Mouse (Mus musculus): ENCODE measurements around the gene Gata1. TPM values are rescaled to one million over a fixed set of nuclear protein-coding genes. Genes with fewer than 3 reads are reported as not detected.
A peak's percentile ranks its signal among the peaks of the same experiment; 100 is the strongest.
"Not testable (repeated sequence)": the region's sequence is repeated elsewhere in the genome, so short reads cannot be mapped to it uniquely, and the experiment has no call there.

Gene Gata1
- polyA plus RNA-seq, 1 experiment from 2014 or later: not detected

GRCm38 (mm10) chrX:7945618-7946017, 32.3 kb downstream of the Gata1 start:
- 78% methylated on average over 8 of the region's 8 CpGs for WGBS
- H3K36me3 ChIP-seq (replicated peaks; ENCODE audit: control insufficient read depth, insufficient read depth): peaks cover 6% of the 10 kb centered on the region
- H3K27me3 ChIP-seq (ENCODE audit: control insufficient read depth, insufficient read depth, low read length): no peaks in the 10 kb centered on the region
- H3K4me1 ChIP-seq (replicated peaks; ENCODE audit: control insufficient read depth, insufficient read depth, low read length): no peaks in the 10 kb centered on the region; the same call in 1 of the 2 replicates
- no peak for DNase-seq (ENCODE audit: low spot score)
- no peak overlapping the region for H3K9ac ChIP-seq
- ATAC-seq (ENCODE audit: low FRiP score): no peak
- no peak overlapping the region for H3K27ac ChIP-seq
- H3K4me3 ChIP-seq (replicated peaks; ENCODE audit: low read length): no peak overlapping the region
- no peaks in the 10 kb centered on the region for H3K9me3 ChIP-seq (ENCODE audit: control insufficient read depth, low read length)
- H3K4me2 ChIP-seq (replicated peaks): no peak overlapping the region

- Histone ChIP-seq H3K27me3 (ENCODE audit: control insufficient read depth, insufficient read depth, low read length) (no peaks in the 10 kb centered on the region), H3K4me1 (replicated peaks; ENCODE audit: control insufficient read depth, insufficient read depth, low read length) (no peaks in the 10 kb centered on the region), H3K27ac (no peak overlapping the region), H3K36me3 (replicated peaks; ENCODE audit: control insufficient read depth, insufficient read depth) (peaks cover 31% of the 10 kb centered on the region), H3K4me3 (replicated peaks; ENCODE audit: low read length) (no peak overlapping the region), H3K9ac (no peak overlapping the region), H3K9me3 (ENCODE audit: control insufficient read depth, low read length) (no peaks in the 10 kb centered on the region), H3K4me2 (replicated peaks) (no peak overlapping the region)
- no peak for DNase-seq (ENCODE audit: low spot score)
- 93% methylated on average over 6 of the region's 6 CpGs for WGBS
- ATAC-seq (ENCODE audit: low FRiP score): no peak
Measured at GRCm38 (mm10) chrX:7937667-7938066, 40.2 kb downstream of the Gata1 start.

- Histone ChIP-seq H3K27me3 (ENCODE audit: control insufficient read depth, insufficient read depth, low read length) (no peaks in the 10 kb centered on the region), H3K4me2 (replicated peaks) (no peak overlapping the region), H3K9ac (no peak overlapping the region), H3K9me3 (ENCODE audit: control insufficient read depth, low read length) (no peaks in the 10 kb centered on the region), H3K4me1 (replicated peaks; ENCODE audit: control insufficient read depth, insufficient read depth, low read length) (no peaks in the 10 kb centered on the region), H3K4me3 (replicated peaks; ENCODE audit: low read length) (no peak overlapping the region), H3K27ac (no peak overlapping the region), H3K36me3 (replicated peaks; ENCODE audit: control insufficient read depth, insufficient read depth) (peaks cover 34% of the 10 kb centered on the region)
- no peak for DNase-seq (ENCODE audit: low spot score)
- WGBS: 44% methylated on average over 11 of the region's 11 CpGs
- no peak for ATAC-seq (ENCODE audit: low FRiP score)
Measured at GRCm38 (mm10) chrX:7936874-7937273, 41.0 kb downstream of the Gata1 start.

GRCm38 (mm10) chrX:7928270-7928790, 49.5 kb downstream of the Gata1 start, which contains the start of gene Eras:
Gene Eras (minus strand): TSS chrX:7928607.
- Histone ChIP-seq H3K36me3 (replicated peaks; ENCODE audit: control insufficient read depth, insufficient read depth) (peaks cover 27% of the 10 kb centered on the region), H3K9me3 (ENCODE audit: control insufficient read depth, low read length) (no peaks in the 10 kb centered on the region), H3K4me1 (replicated peaks; ENCODE audit: control insufficient read depth, insufficient read depth, low read length) (0 out of 2 replicates have a peak, but pooled peaks cover 2% of the 10 kb centered on the region), H3K4me2 (replicated peaks) (no peak within 1 kb of the TSS), H3K9ac (no peak within 1 kb of the TSS), H3K4me3 (replicated peaks; ENCODE audit: low read length) (no peak within 1 kb of the TSS), H3K27me3 (ENCODE audit: control insufficient read depth, insufficient read depth, low read length) (0 out of 2 replicates have a peak, but pooled peaks cover 13% of the 10 kb centered on the region), H3K27ac (no peak within 1 kb of the TSS)
- 12% methylated on average over 18 of the region's 19 CpGs for WGBS
- DNase-seq (ENCODE audit: low spot score) (no peak), ATAC-seq (ENCODE audit: low FRiP score) (no peak)

- Histone ChIP-seq H3K36me3 (replicated peaks; ENCODE audit: control insufficient read depth, insufficient read depth) (peaks cover 29% of the 10 kb centered on the region), H3K4me3 (replicated peaks; ENCODE audit: low read length) (no peak overlapping the region), H3K4me1 (replicated peaks; ENCODE audit: control insufficient read depth, insufficient read depth, low read length) (0 out of 2 replicates have a peak, but pooled peaks cover 12% of the 10 kb centered on the region), H3K27ac (no peak overlapping the region), H3K9me3 (ENCODE audit: control insufficient read depth, low read length) (no peaks in the 10 kb centered on the region), H3K9ac (no peak overlapping the region), H3K27me3 (ENCODE audit: control insufficient read depth, insufficient read depth, low read length) (0 out of 2 replicates have a peak, but pooled peaks cover 13% of the 10 kb centered on the region), H3K4me2 (replicated peaks) (no peak overlapping the region)
- no peak for ATAC-seq (ENCODE audit: low FRiP score)
- DNase-seq (ENCODE audit: low spot score): no peak
- 25% methylated on average over 10 of the region's 10 CpGs for WGBS
Measured at GRCm38 (mm10) chrX:7927116-7927515, 50.8 kb downstream of the Gata1 start.

- no peak overlapping the region for H3K9ac ChIP-seq
- no peak overlapping the region for H3K27ac ChIP-seq
- no peak overlapping the region for H3K4me3 ChIP-seq (replicated peaks; ENCODE audit: low read length)
- H3K27me3 ChIP-seq (ENCODE audit: control insufficient read depth, insufficient read depth, low read length): 0 out of 2 replicates have a peak, but pooled peaks cover 13% of the 10 kb centered on the region
- no peak overlapping the region for H3K4me2 ChIP-seq (replicated peaks)
- DNase-seq (ENCODE audit: low spot score) (no peak), ATAC-seq (ENCODE audit: low FRiP score) (no peak)
- WGBS: 83% methylated on average over 6 of the region's 6 CpGs
- no peaks in the 10 kb centered on the region for H3K9me3 ChIP-seq (ENCODE audit: control insufficient read depth, low read length)
- 0 out of 2 replicates have a peak, but pooled peaks cover 12% of the 10 kb centered on the region for H3K4me1 ChIP-seq (replicated peaks; ENCODE audit: control insufficient read depth, insufficient read depth, low read length)
- H3K36me3 ChIP-seq (replicated peaks; ENCODE audit: control insufficient read depth, insufficient read depth): peaks cover 20% of the 10 kb centered on the region
Measured at GRCm38 (mm10) chrX:7926266-7926665, 51.6 kb downstream of the Gata1 start.

GRCm38 (mm10) chrX:7922032-7922431, 55.8 kb downstream of the Gata1 start:
- DNase-seq (ENCODE audit: low spot score) (no peak), ATAC-seq (ENCODE audit: low FRiP score) (no peak)
- peaks cover 19% of the 10 kb centered on the region for H3K36me3 ChIP-seq (replicated peaks; ENCODE audit: control insufficient read depth, insufficient read depth)
- 0 out of 2 replicates have a peak, but pooled peaks cover 11% of the 10 kb centered on the region for H3K27me3 ChIP-seq (ENCODE audit: control insufficient read depth, insufficient read depth, low read length)
- H3K4me1 ChIP-seq (replicated peaks; ENCODE audit: control insufficient read depth, insufficient read depth, low read length): 0 out of 2 replicates have a peak, but pooled peaks cover 18% of the 10 kb centered on the region
- H3K4me2 ChIP-seq (replicated peaks): peak overlapping the region; percentile 68
- peak overlapping the region; percentile 51 for H3K4me3 ChIP-seq (replicated peaks; ENCODE audit: low read length)
- peak overlapping the region; percentile 76 for H3K9ac ChIP-seq
- 16% methylated on average over 35 of the region's 48 CpGs for WGBS
- H3K27ac ChIP-seq: peak overlapping the region; percentile 43; the same call in 1 of the 2 replicates
- no peaks in the 10 kb centered on the region for H3K9me3 ChIP-seq (ENCODE audit: control insufficient read depth, low read length)

- Histone ChIP-seq H3K27me3 (ENCODE audit: control insufficient read depth, insufficient read depth, low read length) (no peaks in the 10 kb centered on the region), H3K9me3 (ENCODE audit: control insufficient read depth, low read length) (no peaks in the 10 kb centered on the region), H3K4me3 (replicated peaks; ENCODE audit: low read length) (peak within 1 kb of the TSS; percentile 51), H3K36me3 (replicated peaks; ENCODE audit: control insufficient read depth, insufficient read depth) (peaks cover 18% of the 10 kb centered on the region), H3K9ac (peak within 1 kb of the TSS; percentile 76), H3K27ac (peak within 1 kb of the TSS; percentile 80), H3K4me1 (replicated peaks; ENCODE audit: control insufficient read depth, insufficient read depth, low read length) (0 out of 2 replicates have a peak, but pooled peaks cover 18% of the 10 kb centered on the region), H3K4me2 (replicated peaks) (peak within 1 kb of the TSS; percentile 68)
- peak; percentile 91 for ATAC-seq (ENCODE audit: low FRiP score)
- peak; percentile 72 for DNase-seq (ENCODE audit: low spot score)
- WGBS: 22% methylated on average over 34 of the region's 40 CpGs
Measured at GRCm38 (mm10) chrX:7919601-7920383, 58.1 kb downstream of the Gata1 start, which contains the start of gene Pcsk1n. Gene Pcsk1n (plus strand): TSS chrX:7919822.

GRCm38 (mm10) chrX:7917960-7918359, 59.9 kb downstream of the Gata1 start:
- 77% methylated on average over 6 of the region's 6 CpGs for WGBS
- H3K4me1 ChIP-seq (replicated peaks; ENCODE audit: control insufficient read depth, insufficient read depth, low read length): 0 out of 2 replicates have a peak, but pooled peaks cover 12% of the 10 kb centered on the region
- not testable (repeated sequence) for H3K4me3 ChIP-seq (replicated peaks; ENCODE audit: low read length); H3K9me3 ChIP-seq (ENCODE audit: control insufficient read depth, low read length); DNase-seq (ENCODE audit: low spot score); ATAC-seq (ENCODE audit: low FRiP score); H3K36me3 ChIP-seq (replicated peaks; ENCODE audit: control insufficient read depth, insufficient read depth); H3K27me3 ChIP-seq (ENCODE audit: control insufficient read depth, insufficient read depth, low read length); H3K27ac ChIP-seq; H3K4me2 ChIP-seq (replicated peaks); H3K9ac ChIP-seq

Data from hindbrain, embryonic 14.5 days (tissue).